Mouse (Mus musculus) lung, postnatal 14 days (tissue): ENCODE measurements around the gene Tmem240.
"Not testable (repeated sequence)": the region's sequence is repeated elsewhere in the genome, so short reads cannot be mapped to it uniquely, and the experiment has no call there.

Experiments
- DNase-seq: peaks from one replicate; pipeline ENCODE4 v3.0.0; 2021

Gene Tmem240

GRCm38 (mm10) chr4:155772786-155773185 lies 38.2 kb downstream of the Tmem240 start:
- no peak for DNase-seq

GRCm38 (mm10) chr4:155773335-155774078 lies 38.9 kb downstream of the Tmem240 start:
- no peak for DNase-seq

- peak; percentile 89 for DNase-seq
Measured at GRCm38 (mm10) chr4:155774280-155774754, 39.7 kb downstream of the Tmem240 start, which contains the start of gene Vwa1. Gene Vwa1 (minus strand): TSS chr4:155774698.

GRCm38 (mm10) chr4:155774971-155775740 lies 40.6 kb downstream of the Tmem240 start:
- peak; percentile 60 for DNase-seq

- DNase-seq, result no peak
Measured at GRCm38 (mm10) chr4:155775855-155776254, 41.3 kb downstream of the Tmem240 start.

GRCm38 (mm10) chr4:155776704-155777335 lies 42.2 kb downstream of the Tmem240 start:
- no peak for DNase-seq

GRCm38 (mm10) chr4:155777816-155778215 lies 43.2 kb downstream of the Tmem240 start:
- DNase-seq, result no peak

GRCm38 (mm10) chr4:155779498-155779897 lies 44.9 kb downstream of the Tmem240 start:
- DNase-seq, result no peak

GRCm38 (mm10) chr4:155780895-155781294 lies 46.3 kb downstream of the Tmem240 start:
- no peak for DNase-seq

GRCm38 (mm10) chr4:155783486-155784080 lies 49.0 kb downstream of the Tmem240 start:
- no peak for DNase-seq

GRCm38 (mm10) chr4:155784081-155784701 lies 49.6 kb downstream of the Tmem240 start:
- peak; percentile 80 for DNase-seq

- no peak for DNase-seq
Measured at GRCm38 (mm10) chr4:155785246-155785645, 50.6 kb downstream of the Tmem240 start.

- no peak for DNase-seq
Measured at GRCm38 (mm10) chr4:155785819-155786218, 51.2 kb downstream of the Tmem240 start, which contains the start of gene Tmem88b. Gene Tmem88b (minus strand): TSS chr4:155785874.

- no peak for DNase-seq
Measured at GRCm38 (mm10) chr4:155788300-155788699, 53.7 kb downstream of the Tmem240 start.

- DNase-seq, result not testable (repeated sequence)
Measured at GRCm38 (mm10) chr4:155788833-155789232, 54.2 kb downstream of the Tmem240 start.

- DNase-seq, result no peak
Measured at GRCm38 (mm10) chr4:155790021-155790489, 55.5 kb downstream of the Tmem240 start, which contains the start of gene Ankrd65. Gene Ankrd65 (plus strand): TSS chr4:155790439.
